Mouse (Mus musculus): ENCODE measurements around the gene Npas3.

Npas3 gene

GRCm38 (mm10) chr12:53719896-53720295 is 471.4 kb downstream of the Npas3 start:
- DNase-seq, result no peak

- DNase-seq, result no peak
Measured at GRCm38 (mm10) chr12:53722156-53722555, 473.7 kb downstream of the Npas3 start.

- no peak for DNase-seq
Measured at GRCm38 (mm10) chr12:53722718-53723698, 474.5 kb downstream of the Npas3 start.

- DNase-seq, result no peak
Measured at GRCm38 (mm10) chr12:53729275-53729674, 480.8 kb downstream of the Npas3 start.

- no peak for DNase-seq
Measured at GRCm38 (mm10) chr12:53738549-53739292, 490.2 kb downstream of the Npas3 start.

- peak; percentile 17 for DNase-seq
Measured at GRCm38 (mm10) chr12:53746653-53747052, 498.2 kb downstream of the Npas3 start.

- no peak for DNase-seq
Measured at GRCm38 (mm10) chr12:53749375-53749774, 500.9 kb downstream of the Npas3 start.

- DNase-seq, result no peak
Measured at GRCm38 (mm10) chr12:53752281-53753072, 504.0 kb downstream of the Npas3 start.

GRCm38 (mm10) chr12:53753368-53753937 is 505.0 kb downstream of the Npas3 start:
- no peak for DNase-seq

GRCm38 (mm10) chr12:53754236-53754635 is 505.8 kb downstream of the Npas3 start:
- DNase-seq, result no peak

- DNase-seq, result no peak
Measured at GRCm38 (mm10) chr12:53757631-53758030, 509.2 kb downstream of the Npas3 start.

GRCm38 (mm10) chr12:53758356-53758755 is 509.9 kb downstream of the Npas3 start:
- DNase-seq, result no peak

GRCm38 (mm10) chr12:53764143-53764542 is 515.7 kb downstream of the Npas3 start:
- DNase-seq, result no peak

GRCm38 (mm10) chr12:53768392-53768791 is 519.9 kb downstream of the Npas3 start:
- no peak for DNase-seq

- no peak for DNase-seq
Measured at GRCm38 (mm10) chr12:53771394-53771936, 523.0 kb downstream of the Npas3 start.

GRCm38 (mm10) chr12:53781850-53782552 is 533.5 kb downstream of the Npas3 start:
- no peak for DNase-seq

- no peak for DNase-seq
Measured at GRCm38 (mm10) chr12:53789501-53789900, 541.0 kb downstream of the Npas3 start.

GRCm38 (mm10) chr12:53794718-53795400 is 546.4 kb downstream of the Npas3 start:
- no peak for DNase-seq

GRCm38 (mm10) chr12:53801831-53802230 is 553.4 kb downstream of the Npas3 start:
- DNase-seq, result no peak

GRCm38 (mm10) chr12:53802381-53802780 is 553.9 kb downstream of the Npas3 start:
- no peak for DNase-seq

GRCm38 (mm10) chr12:53810081-53810480 is 561.6 kb downstream of the Npas3 start:
- DNase-seq, result no peak

All from liver (tissue).